Mouse (Mus musculus): ENCODE measurements around the gene Actg2.

GRCm38 (mm10) chr6:83568901-83569862 lies 33.1 kb upstream of the Actg2 start:
- no peak for TF ChIP-seq GATA1 (IDR thresholded peaks at IDR 0.05; ENCODE audit: borderline replicate concordance, low read length)
- TF ChIP-seq FLI1 (IDR thresholded peaks at IDR 0.05; ENCODE audit: low read length) = no peak
